Mouse (Mus musculus) liver, postnatal 0 days (tissue): ENCODE measurements at regions not wholly inside any gene's neighbourhood (a gene's known extent, or its start where the extent isn't known, plus 50 kb on each side); places are given as distances from the start of the nearest gene placed in this dataset.

Source experiments
- ATAC-seq: fragments of 200-750 bp; cut with Nextera tagmentation; 2 replicates; pipeline ENCODE4 v1.8.0; 2017; ENCODE audit warnings: mild to moderate bottlenecking, moderate library complexity
- DNase-seq: peaks from one replicate; pipeline ENCODE4 v3.0.0-alpha.2; 2016
- H3K27ac ChIP-seq: fragments of 300-500 bp; sonication (generic); 2 replicates; pipeline ENCODE4 v1.5.1; 2014; ENCODE audit warnings: antibody characterized with exemption, moderate library complexity, mild to moderate bottlenecking, low read depth
- H3K27me3 ChIP-seq: fragments of 300-500 bp; sonication (generic); 2 replicates; pipeline ENCODE4 v1.6.1; 2014; ENCODE audit warnings: low read length, control low read depth, mixed read lengths; ENCODE audit not compliant: insufficient read depth
- H3K36me3 ChIP-seq: fragments of 300-500 bp; sonication (generic); replicated peaks from 2 replicates; pipeline ENCODE4 v1.6.1; 2014; ENCODE audit warnings: mild to moderate bottlenecking, control low read depth, low read length, moderate library complexity, mixed read lengths; ENCODE audit not compliant: insufficient read depth
- H3K4me1 ChIP-seq: fragments of 300-500 bp; sonication (generic); 2 replicates; pipeline ENCODE4 v1.6.1; 2014; ENCODE audit warnings: antibody characterized with exemption, mild to moderate bottlenecking, control low read depth; ENCODE audit not compliant: insufficient read depth
- H3K4me2 ChIP-seq: fragments of 300-500 bp; sonication (generic); 2 replicates; pipeline ENCODE4 v1.6.1; 2014; ENCODE audit warnings: low read depth, mild to moderate bottlenecking, low read length, moderate library complexity, mixed read lengths
- H3K4me3 ChIP-seq: fragments of 300-500 bp; sonication (generic); 2 replicates; pipeline ENCODE4 v1.5.1; 2014; ENCODE audit warnings: low read depth, low read length
- H3K9ac ChIP-seq: fragments of 300-500 bp; sonication (generic); replicated peaks from 2 replicates; pipeline ENCODE4 v1.6.1; 2014; ENCODE audit warnings: mild to moderate bottlenecking, moderate library complexity
- H3K9me3 ChIP-seq: fragments of 300-500 bp; sonication (generic); 2 replicates; pipeline ENCODE4 v1.6.1; 2016; ENCODE audit warnings: mild to moderate bottlenecking, control low read depth, low read length, mixed read lengths
- CTCF ChIP-seq: sonication (generic); IDR thresholded peaks from 2 replicates; pipeline ENCODE4 v1.5.1; 2016; ENCODE audit warnings: antibody characterized with exemption, low read depth
- EP300 ChIP-seq: IDR thresholded peaks from 2 replicates; pipeline ENCODE4 v1.6.1; 2016; ENCODE audit warnings: antibody characterized with exemption, low read depth, mild to moderate bottlenecking
- WGBS: fragments of 180-500 bp; shearing (Covaris S2); extraction: QIAGEN DNeasy Blood & Tissue Kit; methylation state at CpG from one replicate; pipeline ENCODE4 v1.1.7; 2014; ENCODE audit not compliant: insufficient replicate concordance; 5-methylcytosine and 5-hydroxymethylcytosine counted together

DNA sequence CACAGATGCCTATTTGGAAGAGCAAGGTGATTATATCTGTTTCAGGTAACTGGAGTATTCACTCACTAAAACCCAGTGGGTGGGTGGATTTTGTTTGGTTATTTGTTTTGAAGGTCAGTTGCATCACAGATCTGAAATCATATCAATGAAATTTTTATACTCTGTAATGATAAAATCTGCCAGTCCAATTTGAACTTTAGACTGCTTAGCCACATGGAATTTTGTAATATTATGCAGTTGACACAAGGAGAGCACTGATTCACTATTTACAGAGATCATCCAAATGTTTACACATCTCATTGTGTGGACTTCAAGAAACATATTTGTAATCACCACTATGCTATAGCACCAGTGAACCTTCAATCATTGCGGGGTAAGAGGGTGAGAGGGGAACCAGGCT is 145.9 kb upstream of the Gm37988 start:
- DNase-seq (no peak), ATAC-seq (0 out of 2 replicates have a peak, but pooled peaks have one; percentile 13)
- Histone ChIP-seq H3K36me3 (no peaks in the 10 kb centered on the region), H3K4me1 (no peaks in the 10 kb centered on the region), H3K9me3 (no peaks in the 10 kb centered on the region), H3K27ac (no peak overlapping the region), H3K27me3 (no peaks in the 10 kb centered on the region), H3K4me2 (no peak overlapping the region), H3K4me3 (no peak overlapping the region), H3K9ac (no peak overlapping the region)
- 75% methylated on average over 1 of the region's 1 CpGs for WGBS
- TF ChIP-seq EP300: no peak
- TF ChIP-seq CTCF: no peak

DNA sequence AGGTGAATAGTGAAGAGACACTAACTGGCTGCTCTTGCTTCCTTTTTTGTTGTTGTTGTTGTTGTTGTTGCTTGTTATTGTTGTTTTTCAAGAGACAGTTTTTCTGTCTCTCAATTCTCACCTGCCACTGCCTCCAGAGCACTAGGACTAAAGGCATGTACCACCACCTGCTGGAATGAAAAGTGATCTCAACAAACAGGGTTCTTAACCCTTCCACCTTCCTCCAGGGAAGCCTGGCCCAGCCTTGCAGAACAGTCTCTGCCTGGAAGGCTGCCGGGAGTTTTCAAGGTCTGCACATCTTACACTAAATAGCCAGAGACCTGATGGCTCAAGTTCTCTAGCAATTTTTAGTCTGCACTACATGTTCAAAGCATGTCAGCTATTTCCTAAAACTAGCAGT is 138.0 kb upstream of the Gm37988 start:
- Histone ChIP-seq H3K27me3 (no peaks in the 10 kb centered on the region), H3K27ac (no peak overlapping the region), H3K9me3 (no peaks in the 10 kb centered on the region), H3K4me1 (no peaks in the 10 kb centered on the region), H3K9ac (no peak overlapping the region), H3K4me3 (no peak overlapping the region), H3K4me2 (no peak overlapping the region), H3K36me3 (no peaks in the 10 kb centered on the region)
- DNase-seq (no peak), ATAC-seq (no peak)
- TF ChIP-seq CTCF: peak; percentile 21; the same call in 1 of the 2 replicates
- TF ChIP-seq EP300: no peak
- WGBS: 59% methylated on average over 1 of the region's 1 CpGs

DNA sequence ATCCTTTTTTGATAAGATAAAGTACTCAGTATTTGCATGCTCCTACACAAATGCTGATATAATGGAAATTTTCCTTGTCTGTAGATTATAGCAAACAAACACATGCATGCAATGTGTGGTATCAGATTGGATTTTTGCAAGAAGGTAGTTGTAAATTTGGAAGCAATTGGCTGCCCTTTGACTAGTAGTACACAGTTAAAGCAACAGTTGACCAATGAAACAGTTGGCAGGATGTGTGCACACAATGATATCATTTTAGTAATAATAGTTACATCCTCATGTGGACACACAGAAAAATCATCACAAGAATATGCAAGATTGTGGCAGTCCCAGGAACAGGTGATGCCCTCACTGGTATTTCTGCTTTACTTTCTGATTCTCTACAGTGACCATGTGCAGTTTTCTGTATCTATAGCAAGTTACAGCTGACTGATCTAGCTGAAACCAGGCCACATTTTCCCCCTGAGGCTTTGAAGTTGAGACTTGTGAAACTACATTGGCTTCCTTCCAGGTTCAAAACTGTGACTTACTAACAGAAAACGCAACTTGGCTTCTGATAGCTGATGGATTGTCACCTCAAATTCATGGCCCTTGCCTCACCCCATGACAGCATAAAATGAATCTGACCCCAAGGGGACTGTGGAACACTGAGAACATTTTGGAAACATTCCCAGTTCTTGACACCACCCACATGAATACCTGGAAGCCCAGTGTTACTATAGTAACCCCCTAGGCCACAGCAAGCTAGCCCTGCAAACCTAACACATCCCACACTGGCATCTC is 136.3 kb upstream of the Gm37988 start:
- Histone ChIP-seq H3K27me3 (no peaks in the 10 kb centered on the region), H3K9me3 (no peaks in the 10 kb centered on the region), H3K36me3 (no peaks in the 10 kb centered on the region), H3K9ac (no peak overlapping the region), H3K27ac (peak overlapping the region; percentile 20; the same call in 1 of the 2 replicates), H3K4me1 (no peaks in the 10 kb centered on the region), H3K4me3 (no peak overlapping the region), H3K4me2 (no peak overlapping the region)
- 34% methylated on average over 1 of the region's 1 CpGs for WGBS
- DNase-seq: peak; percentile 23
- peak; percentile 30; the same call in 1 of the 2 replicates for TF ChIP-seq EP300
- TF ChIP-seq CTCF: no peak
- ATAC-seq: peak; percentile 96

DNA sequence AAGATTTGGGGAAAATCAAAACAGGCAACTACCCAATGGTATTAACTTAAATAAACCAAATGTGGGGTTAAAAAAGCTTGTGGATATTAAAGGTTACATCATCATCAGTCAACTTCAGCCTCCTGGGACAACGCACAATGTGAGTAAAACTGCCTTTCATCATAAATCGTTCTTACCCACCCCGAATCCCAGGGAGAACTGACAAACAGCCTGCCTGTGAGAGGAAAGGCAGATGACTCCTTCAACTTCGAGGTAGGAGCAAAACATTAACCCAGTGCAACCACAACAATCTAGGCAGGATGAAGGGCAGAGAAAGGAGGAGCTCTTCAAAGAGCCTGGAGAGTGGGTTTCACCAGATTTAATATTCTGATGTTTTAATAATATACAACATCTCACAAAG is 135.3 kb upstream of the Gm37988 start:
- 0 out of 2 replicates have a peak, but pooled peaks have one; percentile 16 for ATAC-seq
- Histone ChIP-seq H3K36me3 (no peaks in the 10 kb centered on the region), H3K4me1 (no peaks in the 10 kb centered on the region), H3K27me3 (no peaks in the 10 kb centered on the region), H3K27ac (no peak overlapping the region), H3K9ac (no peak overlapping the region), H3K9me3 (no peaks in the 10 kb centered on the region), H3K4me3 (no peak overlapping the region), H3K4me2 (no peak overlapping the region)
- DNase-seq: no peak
- 43% methylated on average over 4 of the region's 4 CpGs for WGBS
- TF ChIP-seq CTCF: no peak
- no peak for TF ChIP-seq EP300

DNA sequence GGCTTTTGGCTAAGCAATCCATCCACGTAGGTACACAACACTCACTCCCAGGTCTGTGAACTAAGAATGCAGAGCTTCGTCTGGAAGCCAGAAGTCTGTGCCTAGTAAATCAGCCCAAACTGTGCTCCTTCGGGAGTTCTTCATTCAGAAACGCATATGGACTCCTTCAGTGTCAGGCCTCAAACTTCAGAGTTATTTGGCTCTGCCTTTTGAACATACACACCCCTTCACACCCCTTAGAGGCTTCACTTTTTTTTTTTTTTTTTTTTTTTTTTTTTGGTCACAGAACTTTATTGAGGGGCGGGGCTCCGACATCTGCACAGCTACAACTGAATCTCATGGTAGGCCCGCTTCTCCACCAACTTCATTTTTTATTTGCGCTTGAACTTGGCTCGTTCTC is 120.1 kb upstream of the Gm37988 start:
- 87% methylated on average over 9 of the region's 9 CpGs for WGBS
- H3K9me3 ChIP-seq: no peaks in the 10 kb centered on the region
- no peaks in the 10 kb centered on the region for H3K4me1 ChIP-seq
- no peak overlapping the region for H3K4me3 ChIP-seq
- no peaks in the 10 kb centered on the region for H3K27me3 ChIP-seq
- H3K4me2 ChIP-seq: no peak overlapping the region
- H3K36me3 ChIP-seq: no peaks in the 10 kb centered on the region
- DNase-seq (no peak), ATAC-seq (no peak)
- H3K9ac ChIP-seq: no peak overlapping the region
- no peak overlapping the region for H3K27ac ChIP-seq
- no peak for TF ChIP-seq CTCF
- TF ChIP-seq EP300: no peak

DNA sequence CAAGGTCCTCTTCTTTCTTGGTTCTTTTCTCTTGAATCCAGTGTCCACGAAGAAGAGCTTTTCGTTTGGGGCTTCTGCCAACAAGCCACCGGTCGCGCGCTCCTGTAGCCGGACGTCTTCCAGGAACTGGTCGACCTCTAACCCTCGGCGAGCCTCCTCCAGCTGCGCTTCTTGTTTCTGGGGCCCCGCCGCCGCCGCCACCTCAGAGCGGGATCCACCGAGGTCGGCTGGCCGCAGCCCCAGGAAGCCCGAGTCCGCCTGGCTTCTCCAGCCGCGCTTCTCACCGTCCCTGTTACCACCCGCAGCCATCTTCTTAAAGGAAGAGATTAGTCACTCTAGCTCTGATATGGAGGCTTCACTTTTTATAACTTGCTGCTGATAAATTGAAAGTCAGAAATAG is 118.6 kb upstream of the Gm37988 start:
- Histone ChIP-seq H3K4me2 (peak overlapping the region; percentile 38; the same call in 1 of the 2 replicates), H3K27ac (no peak overlapping the region), H3K9ac (no peak overlapping the region), H3K9me3 (no peaks in the 10 kb centered on the region), H3K27me3 (no peaks in the 10 kb centered on the region), H3K36me3 (no peaks in the 10 kb centered on the region), H3K4me3 (no peak overlapping the region), H3K4me1 (no peaks in the 10 kb centered on the region)
- DNase-seq (peak; percentile 20), ATAC-seq (no peak)
- TF ChIP-seq EP300 (no peak), CTCF (no peak)
- 19% methylated on average over 26 of the region's 26 CpGs for WGBS
